Mouse (Mus musculus): ENCODE results near the gene Lrrc75a.
"Not testable (repeated sequence)": the region's sequence is repeated elsewhere in the genome, so short reads cannot be mapped to it uniquely, and the experiment has no call there.

Gene Lrrc75a

GRCm38 (mm10) chr11:62647661-62648590 is at the start of gene Lrrc75a:
TSS of gene Lrrc75a (minus strand) at chr11:62648523.
- peak; percentile 37 to 46 for DNase-seq (ENCODE audit: low spot score in 2 of 2)

DNA sequence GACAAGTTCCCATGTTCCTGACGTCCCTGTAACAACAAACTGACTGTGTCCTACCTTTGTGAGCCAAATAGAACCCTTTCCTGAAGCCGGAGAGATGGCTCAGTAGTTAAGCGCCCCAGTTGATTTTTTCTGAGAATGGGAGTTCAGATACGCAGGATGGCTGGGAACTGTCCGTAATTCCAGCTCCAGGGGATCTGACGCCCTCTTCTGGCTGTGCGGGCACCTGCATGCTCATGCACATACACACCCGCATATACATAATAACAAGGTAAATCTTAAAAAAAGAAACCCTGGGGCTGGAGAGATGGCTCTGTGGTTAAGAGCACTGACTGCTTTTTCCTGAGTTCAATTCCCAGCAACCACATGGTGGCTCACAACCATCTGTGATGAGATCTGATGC is 46.8 kb upstream of the Lrrc75a start:
- DNase-seq (ENCODE audit: low spot score in 2 of 2): no peak

GRCm38 (mm10) chr11:62693299-62694184 is 45.2 kb upstream of the Lrrc75a start:
- peak in 1 of 2 experiments; percentile 27 for DNase-seq (ENCODE audit: low spot score in 2 of 2)

DNA sequence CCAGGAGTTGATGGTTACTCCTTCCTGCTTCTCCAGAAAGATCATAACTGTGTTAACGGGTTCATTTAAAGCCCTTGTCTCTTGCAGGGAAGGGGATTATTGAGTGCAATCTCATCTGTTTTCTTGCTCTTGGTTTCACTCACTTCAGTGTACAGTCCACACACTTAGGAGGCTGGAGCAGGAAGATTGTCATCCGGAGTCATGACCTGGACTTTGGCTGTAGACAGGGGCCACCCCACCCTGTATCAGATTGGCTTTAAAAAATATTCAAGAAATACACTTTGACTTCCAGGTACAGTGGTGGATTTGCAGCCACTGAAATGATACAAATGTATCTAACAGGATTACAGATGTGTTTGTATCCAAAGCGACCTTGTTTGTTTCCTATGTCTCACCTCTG is 43.3 kb upstream of the Lrrc75a start:
- no peak for DNase-seq (ENCODE audit: low spot score in 2 of 2)

DNA sequence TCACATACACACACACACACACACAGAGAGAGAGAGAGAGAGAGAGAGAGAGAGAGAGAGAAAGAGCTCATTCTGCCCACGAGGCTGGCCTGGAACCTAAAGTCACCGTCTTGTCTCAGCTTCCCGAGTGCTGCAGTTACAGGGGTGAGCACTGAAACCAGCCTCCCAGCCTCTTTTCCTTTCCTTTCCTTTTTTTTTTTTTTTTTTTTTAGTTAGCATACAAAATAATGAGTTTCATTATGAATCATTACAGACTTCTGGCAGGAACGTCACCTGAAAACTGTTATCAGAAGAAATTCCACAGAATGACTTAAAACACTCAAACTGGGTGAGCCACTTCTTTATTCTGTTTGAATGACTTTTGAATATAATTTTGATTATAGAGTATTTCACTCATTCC is 31.6 kb upstream of the Lrrc75a start:
- no peak for DNase-seq (ENCODE audit: low spot score in 2 of 2)

GRCm38 (mm10) chr11:62678778-62679354 is 30.5 kb upstream of the Lrrc75a start:
- no peak for DNase-seq (ENCODE audit: low spot score in 2 of 2)

- DNase-seq (ENCODE audit: low spot score in 2 of 2): no peak
Measured at GRCm38 (mm10) chr11:62676290-62676596, 27.9 kb upstream of the Lrrc75a start.

- peak in 1 of 2 experiments; percentile 51 for DNase-seq (ENCODE audit: low spot score in 2 of 2)
Measured at GRCm38 (mm10) chr11:62675480-62676289, 27.4 kb upstream of the Lrrc75a start.

DNA sequence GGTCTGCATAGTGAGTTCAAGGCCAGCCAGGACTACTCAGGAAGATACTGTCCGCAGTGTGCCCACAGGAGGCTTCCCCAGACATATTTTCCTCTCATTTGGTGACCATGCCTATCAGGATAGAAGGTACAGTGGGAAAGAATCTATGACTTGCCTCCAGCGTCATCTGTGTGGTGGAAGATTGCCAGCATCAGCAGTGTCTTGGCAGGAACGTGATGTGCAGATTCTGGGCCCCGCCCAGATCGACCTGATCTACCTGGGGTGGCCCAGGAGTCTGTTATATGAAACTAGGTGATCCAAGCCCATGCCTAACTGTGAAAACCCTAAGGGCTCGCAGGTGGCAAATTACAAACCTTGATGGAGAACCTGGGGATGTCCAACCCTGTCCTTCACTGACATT is 21.7 kb upstream of the Lrrc75a start:
- DNase-seq (ENCODE audit: low spot score in 2 of 2): no peak

- no peak for DNase-seq (ENCODE audit: low spot score in 2 of 2)
Measured at GRCm38 (mm10) chr11:62669471-62669870, 21.1 kb upstream of the Lrrc75a start.

GRCm38 (mm10) chr11:62668986-62669385 is 20.7 kb upstream of the Lrrc75a start:
- DNase-seq (ENCODE audit: low spot score in 2 of 2): no peak

DNA sequence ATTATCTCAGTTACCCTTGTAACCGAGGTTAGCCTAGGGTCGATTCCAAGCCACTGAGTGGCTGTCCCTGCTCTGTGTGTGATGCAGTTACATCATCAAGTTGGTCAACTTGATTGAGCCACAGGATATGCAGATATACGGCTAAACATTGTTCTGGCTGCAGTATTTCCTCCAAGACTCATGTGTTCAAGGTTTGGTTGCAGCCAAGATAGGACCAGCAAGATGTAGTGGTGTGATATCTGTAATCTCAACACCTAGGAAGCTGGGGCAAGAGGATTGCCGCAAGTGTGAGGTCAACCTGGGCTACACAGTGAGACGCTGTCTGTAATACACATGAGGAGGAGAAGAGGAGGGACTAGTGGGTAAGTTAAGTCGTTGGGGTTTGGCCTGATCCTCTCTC is 15.9 kb upstream of the Lrrc75a start:
- no peak for DNase-seq (ENCODE audit: low spot score in 2 of 2)

GRCm38 (mm10) chr11:62660885-62661284 is 12.6 kb upstream of the Lrrc75a start:
- DNase-seq (ENCODE audit: low spot score in 2 of 2): no peak

GRCm38 (mm10) chr11:62652080-62652479 is 3.8 kb upstream of the Lrrc75a start:
- DNase-seq (ENCODE audit: low spot score in 2 of 2): no peak

DNA sequence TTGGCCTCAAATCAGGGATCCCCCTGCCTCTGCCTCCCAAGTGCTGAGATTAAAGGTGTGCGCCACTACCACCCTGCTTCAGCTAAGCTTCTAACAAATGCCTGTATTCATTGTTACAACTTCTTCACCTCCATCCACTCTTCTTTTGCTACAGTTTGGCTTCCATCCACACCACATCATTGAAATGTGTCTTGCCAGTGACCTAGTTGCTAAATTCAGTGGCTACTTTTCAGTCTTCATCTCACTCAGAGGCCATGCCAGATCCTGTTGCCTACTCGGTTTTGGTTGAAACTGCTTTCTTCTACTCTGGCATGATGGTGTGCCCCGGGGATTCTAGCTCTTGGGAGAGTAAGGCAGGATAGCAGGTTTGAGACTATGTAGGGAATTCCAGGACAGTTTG is 3.2 kb upstream of the Lrrc75a start:
- no peak for DNase-seq (ENCODE audit: low spot score in 2 of 2)

DNA sequence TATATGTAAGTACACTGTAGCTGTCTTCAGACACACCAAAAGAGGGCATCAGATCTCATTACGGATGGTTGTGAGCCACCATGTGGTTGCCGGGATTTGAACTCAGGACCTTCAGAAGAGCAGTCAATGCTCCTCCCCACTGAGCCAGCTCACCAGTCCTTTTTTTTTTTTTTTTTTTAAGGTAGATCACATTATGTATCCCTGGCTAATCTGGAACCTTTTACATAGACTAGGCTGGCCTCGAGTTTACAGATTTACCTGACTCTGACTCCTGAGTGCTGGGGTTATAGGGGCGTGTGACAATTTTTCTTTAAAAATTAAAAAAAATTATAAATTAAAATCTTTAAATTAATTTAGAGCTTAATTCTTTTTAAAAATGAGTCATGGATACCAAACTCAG is 1.5 kb upstream of the Lrrc75a start:
- not testable (repeated sequence) for DNase-seq (ENCODE audit: low spot score in 2 of 2)

DNA sequence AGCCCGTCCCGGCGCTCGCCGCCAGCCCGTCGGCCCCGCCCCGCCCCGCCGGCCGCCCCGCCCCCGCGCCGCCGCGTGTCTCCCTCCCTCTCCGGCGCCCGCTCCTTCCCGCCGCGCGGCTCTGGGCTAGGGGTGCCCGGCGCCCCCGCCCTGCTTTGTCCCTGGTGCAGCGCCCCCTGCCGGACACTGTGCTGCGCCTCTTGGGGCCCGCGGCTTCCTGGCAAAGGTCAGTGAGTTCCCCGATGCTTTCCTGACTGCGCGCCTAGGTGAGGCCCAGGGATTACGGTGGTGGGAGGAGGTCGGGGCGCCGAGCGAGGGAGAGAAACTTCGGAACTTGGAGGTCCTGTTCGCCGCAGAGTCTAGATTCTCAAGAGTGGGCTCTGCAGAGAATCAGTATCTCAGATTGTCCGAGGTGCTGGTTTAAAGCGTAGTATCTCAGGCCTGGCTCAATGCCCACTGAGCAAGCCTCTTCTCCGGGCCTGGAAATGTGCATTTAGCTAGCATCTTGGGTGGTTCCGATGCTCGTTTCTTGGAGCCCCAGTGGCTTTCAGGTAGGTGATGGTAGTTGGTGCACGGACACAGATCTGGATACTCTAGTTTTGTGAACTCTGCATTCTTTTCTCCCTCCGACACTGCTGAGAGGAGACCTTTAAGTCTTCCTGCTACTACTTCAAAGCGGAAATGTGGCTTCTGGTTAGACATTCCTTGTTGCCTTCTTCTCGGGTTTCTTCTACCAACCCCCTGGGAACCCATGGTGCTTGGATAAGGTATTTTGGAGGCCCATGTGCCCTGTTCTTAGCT is 468 bp upstream of the Lrrc75a start, which contains the start of gene Mmgt2:
Gene Mmgt2 (plus strand): TSS at position 74 of the 801 bp plus-strand sequence.
- DNase-seq (ENCODE audit: low spot score in 2 of 2): peak; percentile 89 to 94

GRCm38 (mm10) chr11:62646958-62647515 is 1.3 kb downstream of the Lrrc75a start:
- no peak for DNase-seq (ENCODE audit: low spot score in 2 of 2)

- DNase-seq (ENCODE audit: low spot score in 2 of 2): no peak
Measured at GRCm38 (mm10) chr11:62646495-62646843, 1.9 kb downstream of the Lrrc75a start.

All from spleen, postnatal 10 days (tissue).